Mouse (Mus musculus): ENCODE results near the gene Asic2.

DNA sequence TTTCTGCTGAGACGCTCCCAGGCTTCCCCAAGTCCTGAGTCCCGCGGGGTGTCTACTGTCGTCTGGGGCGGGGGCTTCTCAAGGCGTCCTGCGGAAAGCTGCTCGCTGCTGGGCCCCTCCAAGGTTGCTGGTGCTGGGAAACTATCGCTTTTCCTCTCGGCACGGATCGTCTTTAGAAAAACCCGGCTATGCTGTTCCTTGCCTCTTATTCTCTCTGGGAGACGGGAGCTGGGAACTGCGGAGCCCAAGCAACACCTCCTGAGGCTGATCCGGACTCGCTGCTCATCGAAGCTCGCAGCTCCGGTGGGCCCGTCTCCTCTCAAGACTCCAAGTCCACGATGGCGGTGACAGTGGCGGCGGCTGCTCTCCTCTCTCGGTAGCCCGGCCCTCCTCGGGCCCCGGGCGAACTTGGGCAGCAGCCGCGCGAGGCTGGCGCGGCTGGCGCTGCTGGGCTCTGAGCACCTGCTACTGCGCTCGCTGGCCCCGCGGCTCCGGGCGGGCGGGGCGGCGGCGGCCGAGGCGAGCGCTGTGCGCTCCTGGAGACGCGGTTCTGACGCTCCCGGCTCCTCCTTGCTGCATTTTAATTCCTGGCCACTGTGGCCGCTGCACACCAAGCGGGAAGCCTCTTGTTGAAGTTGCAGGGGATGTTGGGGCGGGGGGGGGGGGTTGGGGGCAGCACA lies 815.0 kb downstream of the Asic2 start:
- TF ChIP-seq CTCF (conservative IDR thresholded peaks at IDR 0.05; ENCODE audit: low read length) (no peak), NANOG (IDR thresholded peaks at IDR 0.05; ENCODE audit: borderline replicate concordance, low read length) (no peak), POU5F1 (IDR thresholded peaks at IDR 0.05; ENCODE audit: borderline replicate concordance, low read length) (no peak)

Measured in E14TG2a.4 (cell line).